Mouse (Mus musculus) C3H10T1/2 (cell line): ENCODE data around the gene Sytl2. TPM values are rescaled to one million over a fixed set of nuclear protein-coding genes. Genes with fewer than 3 reads are reported as not detected.

Experiments
- polyA plus RNA-seq, 2 experiments: library from polyadenylated mRNA; unstranded; fragments of >200 nt; fragmentation: generic; extraction: Trizol; gene quantifications; one replicate each; pipeline ENCODE4 v1.2.1; 2012; ENCODE audit warnings: missing spikeins in 2 of 2

Sytl2 gene
- under 1 TPM; 0.02 to 0.66 TPM for polyA plus RNA-seq

GRCm38 (mm10) chr7:90301942-90302646 lies at the start of gene Sytl2:
Gene Sytl2, plus strand, starts transcription at chr7:90302252.

GRCm38 (mm10) chr7:90265289-90265970 lies 36.6 kb upstream of the Sytl2 start, which contains the start of gene Ccdc83:
Gene Ccdc83, minus strand, starts transcription at chr7:90265777.

DNA sequence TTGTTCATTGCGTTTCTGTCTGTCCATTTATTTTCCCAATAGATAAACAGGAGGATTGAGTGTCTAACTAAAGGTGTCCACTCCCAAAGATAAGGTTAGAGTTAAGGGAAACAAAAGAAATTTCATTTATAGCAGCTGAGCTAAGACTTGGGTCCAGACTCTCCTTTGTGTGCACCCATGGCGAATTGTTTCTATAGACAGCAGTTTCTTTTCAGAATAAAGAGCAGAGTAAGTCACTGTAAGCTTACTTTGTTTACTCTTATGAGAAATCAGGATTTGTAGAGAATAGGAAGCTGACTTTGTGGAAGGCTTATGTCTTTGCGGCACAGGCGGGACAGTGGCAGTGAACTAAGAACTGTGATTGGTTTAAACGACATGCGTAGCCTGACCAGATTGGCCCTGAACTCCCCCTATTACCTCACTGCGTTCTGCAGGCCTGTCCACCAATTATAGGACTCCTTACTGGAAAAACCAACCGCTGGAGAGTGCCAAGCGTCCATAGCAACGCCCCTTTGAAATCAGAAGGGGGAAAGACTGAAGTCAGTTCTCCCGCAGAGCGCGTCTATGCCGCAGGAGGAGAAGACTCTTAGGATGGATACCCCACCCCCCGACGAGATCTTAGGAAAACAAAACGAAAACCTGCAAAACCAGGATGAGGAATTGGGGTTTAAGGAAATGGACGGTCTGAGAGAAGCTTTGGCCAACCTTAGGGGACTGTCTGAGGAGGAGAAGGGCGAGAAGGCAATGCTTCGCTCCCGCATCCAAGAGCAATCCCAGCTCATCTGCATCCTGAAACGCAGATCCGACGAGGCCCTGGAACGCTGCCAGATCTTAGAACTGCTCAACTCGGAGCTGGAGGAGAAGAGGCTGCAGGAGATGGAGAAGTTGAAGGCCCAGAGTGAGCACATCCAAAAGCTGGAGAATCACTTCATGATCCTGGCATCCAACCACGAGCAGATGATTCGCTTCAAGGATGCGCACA lies 124.3 kb downstream of the Sytl2 start, which contains the start of gene Ccdc89:
Gene Ccdc89, plus strand, starts transcription at position 558 of the 982 bp plus-strand sequence.

DNA sequence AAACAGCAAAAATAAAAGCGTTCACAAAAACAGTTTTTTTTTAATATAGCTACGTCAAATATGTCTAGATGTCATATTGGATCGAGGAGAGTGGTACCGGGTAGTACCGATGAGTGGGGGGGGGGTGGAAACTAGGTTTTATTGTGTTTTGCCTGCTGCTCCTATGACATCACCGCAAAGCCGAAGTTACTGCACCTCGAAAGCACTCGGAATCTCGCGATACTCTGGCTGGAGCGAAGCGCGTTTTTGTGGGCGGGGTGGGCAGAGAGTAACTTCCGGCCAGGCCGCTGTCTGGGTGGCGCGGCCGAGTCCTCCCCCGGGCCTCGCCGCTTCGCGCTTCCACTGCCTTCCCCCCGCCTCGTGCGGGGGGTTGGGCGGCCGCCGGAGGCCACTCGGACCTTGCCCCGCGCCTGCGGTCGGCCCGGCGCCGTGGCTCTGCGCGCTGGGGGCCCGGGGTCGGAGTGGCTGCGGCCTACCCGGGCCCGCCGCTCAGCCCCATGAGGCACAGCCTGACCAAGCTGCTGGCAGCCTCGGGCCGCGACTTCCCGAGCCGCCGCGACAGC lies 140.5 kb downstream of the Sytl2 start, which contains the start of gene Crebzf:
Gene Crebzf, plus strand, starts transcription at position 212 of the 563 bp plus-strand sequence.

GRCm38 (mm10) chr7:90456845-90457468 lies 154.9 kb downstream of the Sytl2 start, which contains the start of gene Tmem126a:
Gene Tmem126a, minus strand, starts transcription at chr7:90457229.

Other genes starting within 250 kb of the Sytl2 start
- gene Picalm, start 172.0 kb upstream of the Sytl2 start, polyA plus RNA-seq = 10 to 100 TPM in 1 of 2 experiments, 1 to 10 TPM in 1; 2.9 to 23.4 TPM
- gene Ccdc83, start 36.5 kb upstream of the Sytl2 start, polyA plus RNA-seq = not detected
- under 1 TPM; 0.07 to 0.18 TPM for gene Ccdc89, start 124.3 kb downstream of the Sytl2 start, polyA plus RNA-seq
- gene Crebzf, start 140.5 kb downstream of the Sytl2 start, polyA plus RNA-seq = 10 to 100 TPM in 1 of 2 experiments, 1 to 10 TPM in 1; 2.3 to 15.6 TPM
- 10 to 100 TPM; 25.6 to 40.3 TPM for gene Tmem126a, start 155.0 kb downstream of the Sytl2 start, polyA plus RNA-seq
- gene Tmem126b, start 173.7 kb downstream of the Sytl2 start, polyA plus RNA-seq = 10 to 100 TPM in 1 of 2 experiments, under 1 TPM in 1; 0.59 to 15.5 TPM
- gene Dlg2, start 174.4 kb downstream of the Sytl2 start, polyA plus RNA-seq = under 1 TPM in 1 of 2 experiments, not detected in 1; 0.18 TPM